Mouse (Mus musculus) midbrain, embryonic 16.5 days (tissue): Measurements from ENCODE around the gene Sorl1. TPM values are rescaled to one million over a fixed set of nuclear protein-coding genes. Genes with fewer than 3 reads are reported as not detected.
A peak's percentile ranks its signal among the peaks of the same experiment; 100 is the strongest.

ENCODE experiments used
- ATAC-seq: fragments of 200-750 bp; cut with Nextera tagmentation; 2 replicates; pipeline ENCODE4 v1.8.0; 2017; ENCODE audit warnings: moderate TSS enrichment
- H3K27ac ChIP-seq: fragments of 300-500 bp; sonication (generic); 2 replicates; pipeline ENCODE4 v1.5.1; 2014; ENCODE audit warnings: mild to moderate bottlenecking, low read length, mixed read lengths
- H3K27me3 ChIP-seq: fragments of 300-500 bp; sonication (generic); 2 replicates; pipeline ENCODE4 v1.6.1; 2014; ENCODE audit warnings: low read depth, low read length, mixed read lengths; ENCODE audit not compliant: control insufficient read depth, insufficient read depth
- H3K36me3 ChIP-seq: fragments of 300-500 bp; sonication (generic); 2 replicates; pipeline ENCODE4 v1.6.1; 2014; ENCODE audit warnings: mild to moderate bottlenecking, low read length, moderate library complexity, mixed read lengths; ENCODE audit not compliant: control insufficient read depth, insufficient read depth
- H3K4me1 ChIP-seq: fragments of 300-500 bp; sonication (generic); 2 replicates; pipeline ENCODE4 v1.6.1; 2014; ENCODE audit warnings: mild to moderate bottlenecking, low read length, mixed read lengths; ENCODE audit not compliant: control insufficient read depth, insufficient read depth
- H3K4me2 ChIP-seq: fragments of 300-500 bp; sonication (generic); 2 replicates; pipeline ENCODE4 v1.6.1; 2014; ENCODE audit warnings: mild to moderate bottlenecking, low read length, mixed read lengths
- H3K4me3 ChIP-seq: fragments of 300-500 bp; sonication (generic); 2 replicates; pipeline ENCODE4 v1.5.1; 2014; ENCODE audit warnings: low read depth, mild to moderate bottlenecking, low read length, moderate library complexity, mixed read lengths
- H3K9ac ChIP-seq: fragments of 300-500 bp; sonication (generic); 2 replicates; pipeline ENCODE4 v1.6.1; 2014; ENCODE audit warnings: low read depth, low read length, mixed read lengths
- H3K9me3 ChIP-seq: fragments of 300-500 bp; sonication (generic); replicated peaks from 2 replicates; pipeline ENCODE4 v1.6.1; 2014; ENCODE audit warnings: mild to moderate bottlenecking, low read length, mixed read lengths; ENCODE audit not compliant: control insufficient read depth, poor library complexity, severe bottlenecking
- WGBS: fragments of 180-500 bp; shearing (Covaris S2); extraction: QIAGEN DNeasy Blood & Tissue Kit; methylation state at CpG from one replicate; pipeline ENCODE4 v1.1.7; 2014; 5-methylcytosine and 5-hydroxymethylcytosine counted together
- polyA plus RNA-seq: library from polyadenylated mRNA; unstranded; fragments of >200 nt; fragmentation: Nextera tagmentation; extraction: Ambion mirVana; gene quantifications from 2 replicates; pipeline ENCODE4 v1.2.1, GENCODE M21; 2015

Gene Sorl1
- polyA plus RNA-seq, 1 experiment from 2014 or later = 6.8 TPM

DNA sequence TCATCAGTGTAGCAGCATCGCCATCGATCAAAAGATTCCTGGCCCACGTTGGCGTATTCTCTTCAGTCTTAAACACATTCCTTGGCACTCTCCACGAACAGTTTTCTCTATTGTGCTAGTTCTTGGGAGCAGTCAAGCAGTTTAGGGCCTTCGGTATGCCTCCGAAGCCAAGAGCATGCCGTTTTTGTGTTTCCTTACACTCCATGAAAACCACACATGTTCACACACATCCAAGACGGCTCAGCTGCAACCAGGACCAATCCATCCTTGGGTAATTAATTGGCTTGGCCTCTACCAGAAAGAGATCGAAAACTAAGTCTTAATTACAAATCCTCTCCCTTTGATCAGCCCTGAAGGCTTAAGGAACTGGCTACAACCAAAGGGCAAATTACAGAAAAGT, 162.8 kb downstream of the Sorl1 start:
- WGBS = 54% methylated on average over 10 of the region's 10 CpGs
- H3K4me1 ChIP-seq = peaks cover 3% of the 10 kb centered on the region; the same call in 1 of the 2 replicates
- ATAC-seq = no peak

DNA sequence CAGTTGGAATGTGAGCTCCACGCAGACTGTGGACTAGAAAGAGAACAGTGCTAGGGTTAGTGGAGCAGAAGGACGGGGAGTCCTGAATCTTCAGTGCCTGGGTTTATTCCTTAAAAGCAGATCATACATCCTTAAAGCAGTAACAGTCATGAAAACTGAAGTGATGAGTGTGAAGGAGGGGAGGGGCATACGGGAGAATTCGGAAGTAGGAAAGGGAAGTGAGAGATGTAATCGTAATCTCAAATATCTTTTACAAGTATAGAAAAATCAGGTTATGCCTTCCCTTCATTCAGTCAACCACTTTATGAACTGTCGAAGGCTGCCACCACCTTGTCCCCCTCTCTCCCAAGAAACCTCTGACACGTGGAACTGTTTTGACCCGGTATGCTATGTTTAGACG, 165.8 kb downstream of the Sorl1 start:
- no peak overlapping the region for H3K4me3 ChIP-seq
- no peaks in the 10 kb centered on the region for H3K36me3 ChIP-seq
- WGBS = 95% methylated on average over 9 of the region's 9 CpGs
- H3K9me3 ChIP-seq = no peaks in the 10 kb centered on the region
- H3K4me2 ChIP-seq = no peak overlapping the region
- H3K9ac ChIP-seq = no peak overlapping the region
- H3K27me3 ChIP-seq = no peaks in the 10 kb centered on the region
- no peak overlapping the region for H3K27ac ChIP-seq
- ATAC-seq = no peak
- peaks cover 12% of the 10 kb centered on the region for H3K4me1 ChIP-seq

More for the DNA sequence above, 162.8 kb downstream of the Sorl1 start:
- H3K9me3 ChIP-seq = no peaks in the 10 kb centered on the region
- no peak overlapping the region for H3K27ac ChIP-seq
- no peak overlapping the region for H3K9ac ChIP-seq
- no peaks in the 10 kb centered on the region for H3K36me3 ChIP-seq
- no peak overlapping the region for H3K4me3 ChIP-seq
- H3K4me2 ChIP-seq = no peak overlapping the region
- H3K27me3 ChIP-seq = no peaks in the 10 kb centered on the region

DNA sequence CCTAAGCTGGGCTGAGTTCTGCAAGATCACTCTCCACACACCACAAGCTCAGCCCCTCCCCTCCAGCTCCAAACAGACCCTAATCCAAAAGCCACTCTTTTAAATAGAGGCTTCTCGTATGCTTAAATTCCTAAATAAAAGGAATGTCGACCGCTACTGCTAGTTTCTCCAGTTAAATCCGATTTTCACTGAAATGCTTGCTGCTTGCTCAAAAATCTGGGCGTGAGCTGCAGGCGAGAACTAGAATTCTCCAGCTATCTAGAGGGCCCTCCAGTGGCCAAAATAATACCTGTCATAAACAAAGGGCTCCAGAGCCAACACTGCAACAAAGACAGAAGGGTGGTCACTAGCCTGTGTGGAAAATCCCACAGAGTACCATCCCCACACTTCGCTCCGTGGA, 170.6 kb downstream of the Sorl1 start:
- Histone ChIP-seq H3K27ac (peak overlapping the region; percentile 97), H3K27me3 (no peaks in the 10 kb centered on the region), H3K9me3 (no peaks in the 10 kb centered on the region), H3K4me3 (peak overlapping the region; percentile 29), H3K4me2 (peak overlapping the region; percentile 79), H3K4me1 (peaks cover 43% of the 10 kb centered on the region), H3K9ac (peak overlapping the region; percentile 83), H3K36me3 (no peaks in the 10 kb centered on the region)
- peak; percentile 27; the same call in 1 of the 2 replicates for ATAC-seq
- WGBS = 3% methylated on average over 8 of the region's 8 CpGs

DNA sequence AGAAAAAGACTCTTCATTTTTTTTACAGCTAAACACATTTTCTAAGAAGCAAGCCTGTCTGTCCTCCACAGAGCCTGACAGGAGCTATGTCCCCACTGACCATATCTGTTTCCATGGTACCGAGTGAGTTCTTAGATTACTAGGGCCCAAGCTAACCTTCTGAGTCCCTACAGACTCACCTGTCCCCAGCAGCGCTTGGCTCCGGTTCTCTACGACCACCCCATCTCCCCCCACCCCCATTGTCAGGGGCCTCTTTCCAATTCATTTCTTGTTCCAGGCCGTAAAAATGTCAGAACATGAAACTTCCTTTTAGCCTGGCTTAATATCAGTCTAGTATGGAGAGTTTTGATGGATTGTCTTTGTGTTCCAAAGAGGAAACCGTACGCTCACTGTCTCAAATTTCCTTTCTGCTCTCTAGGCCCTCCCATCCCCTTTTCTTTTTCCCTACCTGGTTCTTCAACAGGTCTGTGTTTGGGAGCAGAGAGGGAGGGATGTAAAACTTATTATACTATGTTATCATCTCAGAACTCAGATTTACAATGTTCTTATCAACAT, 171.4 kb downstream of the Sorl1 start:
- no peak for ATAC-seq
- H3K9me3 ChIP-seq = no peaks in the 10 kb centered on the region
- no peaks in the 10 kb centered on the region for H3K36me3 ChIP-seq
- H3K4me2 ChIP-seq = peak overlapping the region; percentile 79
- 30% methylated on average over 7 of the region's 7 CpGs for WGBS
- H3K27ac ChIP-seq = peak overlapping the region; percentile 97
- H3K4me1 ChIP-seq = peaks cover 43% of the 10 kb centered on the region
- H3K4me3 ChIP-seq = peak overlapping the region; percentile 29
- peak overlapping the region; percentile 83 for H3K9ac ChIP-seq
- no peaks in the 10 kb centered on the region for H3K27me3 ChIP-seq

DNA sequence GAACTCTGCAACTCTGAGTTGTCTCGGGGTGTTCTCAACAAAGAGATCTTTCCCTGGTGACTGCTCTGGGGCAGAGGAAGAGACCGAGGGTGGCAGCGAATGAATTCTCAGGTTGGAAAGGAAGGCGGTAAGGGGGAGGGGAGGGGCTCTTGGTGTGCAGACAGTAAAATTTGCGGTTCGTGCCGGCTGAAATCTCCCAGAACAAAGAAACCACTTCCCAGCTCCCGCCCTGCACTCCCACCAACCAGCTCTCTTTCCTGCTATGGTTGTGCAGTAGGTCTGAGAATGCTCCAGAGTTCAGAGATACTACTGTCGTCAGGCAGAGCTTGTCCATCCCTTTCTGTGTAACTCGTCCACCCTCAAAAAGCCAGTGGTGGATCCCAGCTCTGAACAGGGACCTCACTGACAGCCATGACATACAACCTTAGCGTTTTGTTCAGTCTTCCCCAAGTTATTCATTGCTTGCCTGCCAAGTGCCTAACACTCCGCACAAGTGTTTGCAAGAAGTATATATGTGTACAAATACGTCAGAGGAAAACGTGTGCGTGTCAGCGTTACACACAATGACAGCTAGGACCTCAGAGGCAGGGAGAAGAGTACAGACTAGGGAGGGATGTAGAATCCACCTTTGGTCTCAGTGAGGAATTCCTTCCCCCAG, 172.5 kb downstream of the Sorl1 start:
- Histone ChIP-seq H3K27ac (peak overlapping the region; percentile 97), H3K4me3 (peak overlapping the region; percentile 47), H3K4me1 (peaks cover 43% of the 10 kb centered on the region)

DNA sequence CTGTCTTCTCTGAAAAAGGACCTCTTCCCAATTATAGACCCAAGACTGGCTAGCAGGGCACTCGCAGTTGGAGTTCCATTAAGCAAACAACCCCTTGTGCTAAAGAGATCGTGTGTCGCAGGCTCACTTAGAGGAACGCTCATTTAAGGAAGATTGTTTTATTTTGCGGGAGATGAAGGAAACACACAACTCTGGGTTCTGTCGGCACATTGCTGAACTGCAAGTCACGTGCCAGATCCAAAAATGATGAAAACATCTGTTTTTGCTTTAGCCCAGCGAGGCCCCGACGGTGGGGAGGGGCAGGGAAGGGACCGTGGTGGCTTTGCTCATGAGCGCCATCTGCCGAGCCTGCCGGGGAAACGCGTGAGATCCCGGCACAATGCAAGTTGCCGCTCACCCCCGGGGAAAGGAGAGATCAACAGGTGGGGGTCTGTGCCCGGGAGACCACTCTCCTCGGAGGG, 173.1 kb downstream of the Sorl1 start:
- under 1% methylated on average over 21 of the region's 21 CpGs for WGBS
- ATAC-seq = peak; percentile 80
- Histone ChIP-seq H3K9me3 (no peaks in the 10 kb centered on the region), H3K9ac (peak overlapping the region; percentile 83), H3K36me3 (no peaks in the 10 kb centered on the region), H3K4me1 (peaks cover 43% of the 10 kb centered on the region), H3K27ac (peak overlapping the region; percentile 97), H3K4me2 (peak overlapping the region; percentile 79), H3K4me3 (peak overlapping the region; percentile 47), H3K27me3 (no peaks in the 10 kb centered on the region)

More for the DNA sequence above, 172.5 kb downstream of the Sorl1 start:
- H3K27me3 ChIP-seq = no peaks in the 10 kb centered on the region
- WGBS = 8% methylated on average over 16 of the region's 16 CpGs
- no peaks in the 10 kb centered on the region for H3K36me3 ChIP-seq
- ATAC-seq = peak; percentile 75
- no peaks in the 10 kb centered on the region for H3K9me3 ChIP-seq
- peak overlapping the region; percentile 79 for H3K4me2 ChIP-seq
- H3K9ac ChIP-seq = peak overlapping the region; percentile 83

DNA sequence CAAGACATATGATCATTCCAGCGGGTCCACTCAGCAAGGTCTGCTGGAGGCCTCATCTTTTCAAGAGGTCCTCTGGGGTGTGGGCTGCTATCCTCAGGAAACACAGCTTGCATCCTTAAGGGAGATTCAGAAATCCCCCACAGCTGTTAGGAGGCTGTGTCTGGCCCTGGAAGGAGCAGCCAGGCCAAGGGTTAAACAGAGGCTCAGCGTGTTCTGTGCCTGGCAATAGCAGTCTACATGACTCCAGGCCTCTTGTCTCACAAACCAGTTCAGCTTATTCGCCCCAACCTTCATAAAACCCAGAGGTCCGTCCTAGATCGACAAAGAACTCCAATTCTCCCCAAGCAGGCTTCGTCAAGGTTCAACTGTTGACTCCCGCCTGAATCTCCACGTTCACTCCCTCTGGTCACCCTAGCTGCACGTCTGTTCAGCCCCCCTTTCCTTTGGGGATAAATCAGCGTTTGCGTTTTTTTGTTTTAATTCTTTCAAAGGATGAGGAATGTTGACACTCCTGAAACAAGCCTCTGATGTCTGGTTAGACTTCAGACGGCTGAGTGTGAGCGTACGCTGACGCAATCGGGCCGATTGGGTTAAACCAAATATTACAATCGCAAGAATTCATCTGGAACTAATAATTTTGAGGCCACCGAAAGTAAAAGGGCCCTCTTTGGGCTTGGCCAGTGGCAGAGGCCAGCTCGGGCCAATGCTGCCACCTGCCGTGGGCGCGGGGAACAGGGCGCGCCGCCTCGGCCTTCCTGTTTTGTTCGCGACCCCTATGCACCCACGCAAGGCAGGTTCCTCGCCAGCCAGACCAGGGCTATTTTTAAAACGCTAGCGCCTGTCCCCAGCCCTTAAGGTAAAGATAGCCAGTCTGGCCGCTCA, 173.7 kb downstream of the Sorl1 start:
- H3K4me2 ChIP-seq = peak overlapping the region; percentile 79
- peak overlapping the region; percentile 83 for H3K9ac ChIP-seq
- H3K4me3 ChIP-seq = peak overlapping the region; percentile 47
- H3K27ac ChIP-seq = peak overlapping the region; percentile 97
- no peaks in the 10 kb centered on the region for H3K9me3 ChIP-seq
- no peaks in the 10 kb centered on the region for H3K36me3 ChIP-seq
- H3K4me1 ChIP-seq = peaks cover 43% of the 10 kb centered on the region
- under 1% methylated on average over 34 of the region's 34 CpGs for WGBS
- peak; percentile 84 for ATAC-seq
- H3K27me3 ChIP-seq = no peaks in the 10 kb centered on the region

DNA sequence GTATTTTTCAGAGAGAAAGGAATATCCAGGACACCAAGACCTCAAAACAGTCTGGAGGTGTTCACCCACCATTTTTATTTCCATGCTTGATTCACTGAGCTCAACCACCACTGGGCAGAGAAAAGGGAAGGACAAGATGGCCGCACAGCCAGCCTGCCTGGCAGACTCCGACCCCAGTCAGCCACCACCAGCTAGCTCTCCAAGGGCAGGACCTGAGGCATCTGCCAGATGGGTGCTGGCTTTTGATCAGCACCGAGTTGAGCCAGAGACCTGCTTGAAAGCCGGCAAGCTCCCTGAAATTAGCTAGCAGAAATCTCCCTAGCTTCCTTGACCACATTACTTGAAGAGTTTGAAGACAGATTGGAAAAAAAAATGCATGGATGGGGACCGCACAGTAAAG, 174.6 kb downstream of the Sorl1 start:
- peak overlapping the region; percentile 79 for H3K4me2 ChIP-seq
- H3K4me3 ChIP-seq = no peak overlapping the region
- no peaks in the 10 kb centered on the region for H3K9me3 ChIP-seq
- no peaks in the 10 kb centered on the region for H3K36me3 ChIP-seq
- ATAC-seq = no peak
- peak overlapping the region; percentile 97 for H3K27ac ChIP-seq
- WGBS = 53% methylated on average over 5 of the region's 5 CpGs
- H3K4me1 ChIP-seq = peaks cover 43% of the 10 kb centered on the region
- H3K9ac ChIP-seq = peak overlapping the region; percentile 83
- H3K27me3 ChIP-seq = no peaks in the 10 kb centered on the region
